Mouse (Mus musculus): Measurements from ENCODE around the gene Cenpu.
A peak's percentile ranks its signal among the peaks of the same experiment; 100 is the strongest.

The Cenpu gene

DNA sequence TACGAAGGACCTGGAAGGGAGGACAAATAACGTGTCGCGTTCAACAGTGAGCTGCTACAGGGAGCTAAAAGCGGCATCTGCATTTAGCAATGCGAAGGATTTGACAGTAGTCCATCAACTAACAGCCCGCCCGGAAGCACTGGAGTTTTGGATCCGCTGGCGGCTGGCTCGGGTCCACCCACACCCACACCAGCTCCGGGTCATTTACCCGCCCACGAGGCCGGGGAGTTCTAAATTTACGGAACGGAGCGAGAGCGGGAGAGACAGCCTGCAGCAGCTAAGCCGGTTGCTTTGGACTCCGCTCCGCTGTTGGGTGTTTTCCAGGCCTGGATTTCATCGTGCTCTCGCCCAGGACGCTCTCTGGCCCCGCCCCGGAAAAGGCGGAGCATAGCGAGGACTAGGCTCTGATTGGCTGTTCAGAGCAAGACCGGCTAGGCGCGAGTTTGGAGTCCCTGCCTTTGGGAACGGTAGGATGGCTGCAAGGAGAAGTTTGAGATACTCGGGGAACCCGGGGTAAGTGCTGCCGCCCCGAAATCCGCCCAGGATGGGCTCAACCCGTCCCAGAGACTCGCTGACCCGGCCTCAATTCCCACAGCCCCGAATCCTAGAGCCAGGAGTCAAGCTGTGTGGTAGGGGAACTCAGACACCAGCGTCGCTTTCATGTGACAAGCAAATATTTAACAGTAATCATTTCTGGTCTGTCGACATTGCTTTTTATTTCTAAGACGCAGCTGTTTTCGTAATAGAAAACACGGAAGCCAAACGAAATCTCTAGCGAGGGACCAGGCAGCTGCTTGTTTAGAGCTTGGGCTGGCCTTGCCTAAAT is at the start of gene Cenpu:
Gene Cenpu, plus strand, starts transcription at position 414 of the 826 bp plus-strand sequence.
- DNase-seq, result peak; percentile 100

DNA sequence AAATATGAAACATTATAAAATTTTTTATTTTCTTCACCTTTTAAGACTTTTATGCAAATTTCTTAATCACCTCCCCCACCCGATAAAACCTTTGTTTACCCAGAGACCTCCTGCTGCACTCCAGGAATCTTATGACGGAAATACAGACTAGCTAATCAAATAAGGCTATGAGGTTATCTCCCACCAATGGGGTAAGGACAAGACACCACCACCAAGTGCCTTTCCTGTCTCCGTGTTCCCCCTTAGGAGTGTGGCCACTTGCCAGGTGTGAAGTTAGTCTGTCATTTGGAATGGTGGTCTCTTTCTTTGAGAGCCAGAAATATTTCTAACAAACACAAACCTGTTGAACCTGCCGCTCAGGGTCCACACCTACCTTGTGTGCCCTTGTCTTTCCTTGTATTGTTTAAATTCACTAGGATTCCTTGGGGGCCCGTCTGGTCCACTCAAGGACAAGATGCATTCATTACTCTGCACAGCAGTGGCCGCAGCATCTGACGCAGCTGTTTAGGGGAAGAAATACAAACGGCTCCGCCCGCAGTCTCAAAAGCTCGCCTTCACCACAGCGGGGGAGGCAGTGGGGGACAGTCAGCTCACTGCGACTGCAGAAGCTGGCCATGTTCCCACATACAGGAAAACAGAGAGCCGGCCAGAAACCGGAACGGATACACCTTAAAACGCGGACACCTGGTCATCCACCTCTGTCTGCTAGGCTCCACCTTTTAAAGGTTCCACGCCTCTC is 49.3 kb upstream of the Cenpu start:
- DNase-seq, result no peak

DNA sequence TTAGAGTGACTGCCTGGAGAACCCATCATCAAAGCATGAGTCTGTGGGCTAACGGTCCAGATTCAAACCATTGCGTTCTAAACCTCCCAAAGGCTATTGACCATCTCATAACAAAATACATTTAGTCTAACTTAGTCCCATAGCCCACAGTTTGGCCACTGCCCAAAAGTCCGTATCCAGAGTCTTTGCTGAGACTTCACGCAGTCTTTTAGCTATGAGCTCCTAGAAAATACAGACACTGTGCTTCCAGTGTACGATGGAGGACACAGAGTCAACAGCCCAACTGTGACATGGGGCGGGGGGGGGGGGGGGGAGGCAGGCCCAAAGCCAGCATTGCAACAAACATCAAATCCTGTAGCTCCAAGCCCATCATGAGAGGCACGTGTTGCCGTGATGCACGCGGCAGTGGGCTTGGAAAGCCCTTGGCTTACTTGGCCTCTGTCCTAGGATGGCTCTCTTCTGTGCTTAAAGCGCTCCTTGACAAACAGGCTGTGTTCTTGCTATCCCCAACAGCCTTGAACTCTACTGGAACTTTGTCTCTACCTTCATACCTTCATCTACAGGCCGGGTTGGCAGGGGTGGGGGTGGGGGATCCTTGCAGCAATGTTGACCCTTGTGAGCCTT is 48.6 kb upstream of the Cenpu start:
- DNase-seq, result no peak

DNA sequence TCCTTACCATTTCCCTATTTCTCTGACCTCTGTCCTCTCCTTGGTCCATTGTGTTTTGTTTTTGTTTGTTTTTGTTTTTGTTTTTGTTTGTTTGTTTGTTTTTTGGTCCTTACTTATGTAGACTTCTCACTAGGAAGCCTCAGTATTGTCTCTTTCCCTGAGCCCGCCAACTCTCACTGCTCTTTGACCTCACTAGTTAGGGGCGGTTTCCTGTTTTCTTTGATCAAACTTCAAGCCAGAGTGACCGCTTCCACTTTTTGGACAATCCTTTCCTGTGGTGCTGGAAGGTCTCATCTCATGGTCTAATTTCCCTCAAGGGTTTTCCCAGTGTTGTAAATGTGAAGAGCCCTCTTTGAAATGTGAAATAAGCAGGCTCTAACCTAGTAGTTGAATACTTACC is 47.6 kb upstream of the Cenpu start:
- DNase-seq, result no peak

DNA sequence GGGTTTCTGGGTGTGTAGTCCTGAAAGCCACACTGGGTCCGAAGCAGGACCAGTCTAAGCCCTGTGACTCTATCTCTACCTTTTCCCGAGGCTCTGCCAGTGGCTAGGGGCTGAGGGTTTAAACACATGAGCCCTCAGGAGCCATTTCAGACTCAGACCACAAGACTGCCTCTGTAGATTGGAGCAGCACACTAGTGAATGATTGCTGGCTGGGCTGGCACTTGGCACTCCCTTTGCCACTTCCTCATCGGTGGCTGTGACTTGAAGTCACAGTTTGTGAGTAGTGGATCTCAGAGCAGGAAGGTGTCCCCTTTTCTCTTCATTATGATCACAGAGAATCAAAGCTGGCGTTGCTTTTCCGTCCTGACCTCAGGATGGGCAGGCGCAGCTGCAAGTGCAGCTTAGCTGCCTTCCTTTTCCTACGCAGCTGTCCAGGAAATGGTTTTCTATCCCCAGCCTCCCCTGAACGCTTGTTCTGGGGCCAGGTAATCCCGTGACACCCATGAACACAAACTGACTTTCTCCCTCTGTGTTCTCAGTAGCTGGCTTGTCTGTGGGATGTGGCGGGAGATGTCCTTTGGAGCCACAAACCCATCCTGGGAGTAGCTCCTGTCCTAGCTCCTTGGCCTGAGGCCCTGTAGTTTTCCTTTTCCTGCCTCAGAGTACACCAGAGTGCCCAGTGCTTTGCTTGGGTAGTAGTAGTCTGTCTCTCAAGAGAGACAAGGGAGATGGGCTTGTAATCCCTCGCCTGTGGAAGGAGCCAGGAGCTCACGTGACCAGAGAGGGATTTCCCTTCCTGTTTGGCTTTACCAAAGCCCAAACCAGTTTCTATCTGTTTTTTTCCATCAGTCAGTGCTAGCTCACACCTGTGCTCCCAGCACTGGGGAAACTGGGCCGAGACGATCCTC is 43.1 kb upstream of the Cenpu start:
- no peak for DNase-seq

DNA sequence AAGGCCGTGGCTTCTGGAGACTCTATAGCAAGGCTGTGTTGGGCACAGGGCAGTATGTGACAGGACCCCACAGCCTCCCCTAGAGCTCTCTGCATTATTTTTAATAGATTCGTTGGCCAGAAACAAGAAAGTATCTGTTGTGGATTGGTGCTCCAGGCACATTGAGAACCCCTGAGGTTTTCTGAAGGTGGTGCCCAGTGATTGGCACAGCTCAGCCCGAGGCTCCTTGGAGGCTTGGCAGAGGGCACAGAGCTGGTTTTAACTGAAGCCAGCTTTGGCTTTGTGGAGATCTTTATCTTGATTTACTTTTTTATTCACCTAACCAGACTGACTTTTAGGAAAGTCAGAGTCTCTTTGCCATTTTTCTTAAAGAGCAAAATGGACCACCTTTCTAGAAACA is 42.4 kb upstream of the Cenpu start:
- DNase-seq, result no peak

DNA sequence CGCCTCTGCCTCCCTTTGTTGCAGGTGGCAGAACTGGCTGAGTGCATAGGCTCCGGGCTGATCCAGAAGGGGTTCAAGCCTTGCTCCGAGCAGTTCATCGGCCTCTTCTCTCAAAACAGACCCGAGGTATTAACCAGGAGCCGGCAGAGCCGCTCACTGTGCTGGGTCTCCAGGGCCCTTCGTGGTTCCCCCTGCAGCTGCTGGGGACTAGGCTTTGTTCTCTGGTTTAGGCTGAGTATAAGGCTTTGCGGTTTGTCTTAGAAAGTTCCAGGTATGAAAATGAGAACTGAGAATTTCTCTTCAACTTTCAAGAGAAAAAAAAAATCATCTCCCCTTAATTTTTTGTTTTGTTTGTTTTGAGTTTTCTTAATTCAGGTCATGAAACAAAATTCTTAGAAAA is 40.5 kb upstream of the Cenpu start:
- DNase-seq, result no peak

GRCm38 (mm10) chr8:46512538-46512937 is 39.3 kb upstream of the Cenpu start:
- no peak for DNase-seq

DNA sequence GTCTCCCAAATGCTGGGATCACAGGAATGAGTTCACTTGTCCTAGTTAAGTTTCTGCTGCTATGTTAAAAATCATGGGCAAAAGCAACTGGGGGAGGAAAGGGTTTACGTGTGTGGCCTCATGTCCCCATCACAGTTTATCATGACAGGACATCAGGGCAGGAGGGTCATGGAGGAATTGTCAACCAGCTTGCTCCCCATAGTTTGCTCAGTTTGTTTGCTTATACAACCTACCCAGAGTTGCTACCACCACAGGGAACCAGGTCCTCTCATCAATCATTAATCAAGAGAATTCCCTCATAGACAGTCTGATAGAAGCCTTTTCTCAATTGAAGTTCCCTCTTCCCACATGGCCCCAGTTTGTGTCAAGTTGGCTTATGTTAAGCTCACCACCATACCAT is 37.8 kb upstream of the Cenpu start:
- no peak for DNase-seq

DNA sequence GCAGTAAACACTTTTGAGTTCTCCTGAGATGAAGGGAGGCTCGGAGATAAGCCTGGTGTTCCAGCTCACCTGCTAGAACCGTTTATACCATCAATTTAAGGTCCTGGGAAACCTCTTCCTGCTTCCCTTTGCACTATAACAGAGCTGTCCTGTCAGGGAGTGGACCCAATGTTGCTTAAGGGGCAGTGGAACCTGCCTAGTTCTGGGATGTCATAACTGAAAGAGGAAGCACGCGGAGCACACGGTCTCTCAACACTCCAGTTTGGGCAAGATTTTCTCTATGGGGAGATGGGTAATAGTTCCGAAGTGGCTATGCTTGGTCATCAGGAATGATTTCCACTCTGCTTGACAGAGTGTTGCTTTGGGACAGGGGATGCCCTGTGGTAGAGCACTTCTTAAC is 31.2 kb upstream of the Cenpu start:
- DNase-seq, result no peak

DNA sequence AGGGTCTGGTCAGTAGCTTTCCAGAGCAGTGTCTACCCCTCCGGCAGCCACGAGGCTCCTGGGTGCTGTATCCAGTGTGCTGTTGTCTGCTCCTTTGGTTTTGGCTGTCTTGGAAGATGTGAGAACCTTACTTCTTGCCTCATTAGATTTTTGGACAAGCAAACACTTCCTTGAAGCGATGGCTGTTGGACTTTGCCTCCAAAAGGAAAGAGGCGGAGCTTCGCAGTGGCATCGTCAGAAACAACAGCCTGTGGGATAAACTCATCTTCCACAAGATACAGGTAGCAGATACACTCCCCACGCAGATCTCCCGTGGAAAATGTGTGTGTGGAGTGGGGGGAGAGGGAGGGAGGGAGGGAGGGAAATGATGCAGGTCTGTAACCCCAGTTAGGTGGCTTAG is 25.7 kb upstream of the Cenpu start:
- no peak for DNase-seq

GRCm38 (mm10) chr8:46526821-46527220 is 25.0 kb upstream of the Cenpu start:
- no peak for DNase-seq

DNA sequence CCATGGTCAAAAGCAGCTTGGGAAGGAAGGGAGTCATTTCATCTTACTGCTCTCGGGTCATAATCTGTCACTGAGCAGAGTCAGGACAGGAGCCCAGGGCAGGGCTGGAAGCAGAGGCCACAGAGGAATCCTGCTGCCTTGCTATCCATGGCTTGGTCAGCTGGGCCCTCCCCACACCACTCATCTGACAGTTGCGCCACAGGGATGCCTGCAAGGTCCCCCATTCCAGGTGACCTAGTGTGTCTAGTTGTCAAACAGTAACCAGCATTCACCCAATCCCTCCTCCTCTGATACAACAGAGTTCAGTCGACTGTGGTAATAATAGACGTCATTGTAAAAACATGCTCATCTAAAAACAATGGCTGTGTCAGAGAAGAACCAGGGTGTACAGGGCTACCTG is 22.3 kb upstream of the Cenpu start:
- DNase-seq, result no peak

- no peak for DNase-seq
These were observed 21.3 kb upstream of the Cenpu start for GRCm38 (mm10) chr8:46530541-46530940.

- DNase-seq, result no peak
These were observed 17.9 kb upstream of the Cenpu start for GRCm38 (mm10) chr8:46533926-46534325.

DNA sequence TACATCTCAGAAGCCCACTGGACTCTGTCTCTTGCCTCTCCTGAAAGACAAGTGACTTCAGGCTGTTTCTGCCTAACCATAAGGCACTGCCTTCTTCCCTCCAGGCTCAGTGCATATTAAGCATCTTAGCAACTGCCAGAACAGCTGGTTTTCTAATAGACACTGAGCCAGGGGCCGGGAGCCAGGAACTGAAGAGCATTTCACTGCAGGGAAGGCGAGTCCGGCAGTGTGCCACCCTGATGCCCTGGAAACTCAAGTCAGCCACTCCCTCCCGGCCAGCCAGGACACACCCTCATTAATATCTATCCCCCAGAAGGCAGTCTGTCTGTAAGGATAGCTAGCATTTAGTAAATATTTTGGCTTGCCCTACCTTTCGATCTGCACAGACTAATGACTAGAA is 12.1 kb upstream of the Cenpu start:
- DNase-seq, result no peak

- no peak for DNase-seq
These were observed 8.6 kb upstream of the Cenpu start for GRCm38 (mm10) chr8:46543191-46543590.

DNA sequence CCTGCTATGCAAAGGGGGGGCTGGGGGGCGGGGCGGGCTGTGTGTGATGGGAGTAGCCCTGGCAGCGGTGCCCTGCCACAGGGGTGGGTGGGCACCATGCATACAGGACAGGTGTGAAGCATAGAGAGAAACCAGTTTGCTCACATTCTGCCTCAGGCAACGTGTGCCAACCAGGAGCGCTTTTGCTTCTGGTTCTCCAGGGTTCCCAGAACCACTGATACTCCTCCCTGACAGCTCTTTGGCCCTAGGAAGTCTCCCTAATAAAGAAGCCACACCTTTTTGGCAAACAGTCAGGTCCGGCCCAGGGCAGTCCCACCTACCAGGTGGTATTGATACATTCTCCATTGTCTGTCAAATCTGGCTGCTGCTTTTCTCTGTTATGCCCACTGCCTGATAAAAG is 8.2 kb upstream of the Cenpu start:
- no peak for DNase-seq

- DNase-seq, result no peak
These were observed 6.0 kb upstream of the Cenpu start for GRCm38 (mm10) chr8:46545854-46546253.

- no peak for DNase-seq
These were observed 5.2 kb upstream of the Cenpu start for GRCm38 (mm10) chr8:46546431-46547176.

DNA sequence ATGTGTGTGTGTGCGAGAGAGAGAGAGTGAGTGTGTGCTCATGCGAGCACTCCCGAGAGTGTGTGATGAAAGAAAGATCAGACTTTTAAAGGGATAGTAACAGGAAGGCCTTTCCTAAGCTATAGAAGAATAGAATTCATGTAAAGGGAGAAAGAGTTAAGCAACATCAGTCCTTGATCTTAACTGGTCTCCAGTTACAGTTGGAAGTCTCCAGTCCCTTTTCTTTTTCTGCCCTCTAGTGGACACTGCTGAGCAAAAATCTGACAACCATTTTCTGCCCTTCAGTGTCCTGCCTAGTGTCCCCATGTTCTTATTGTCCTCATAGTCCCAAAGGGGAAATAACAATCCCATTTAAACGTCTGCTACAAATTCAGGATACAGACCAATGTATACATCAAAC is 4.6 kb upstream of the Cenpu start:
- no peak for DNase-seq

GRCm38 (mm10) chr8:46550058-46550457 is 1.8 kb upstream of the Cenpu start:
- no peak for DNase-seq
